Mouse (Mus musculus): ENCODE results near the gene Vps8. TPM values are rescaled to one million over a fixed set of nuclear protein-coding genes. Genes with fewer than 3 reads are reported as not detected.

Gene Vps8
- total RNA-seq, 2 experiments from 2014 or later = 7.7 to 7.8 TPM

DNA sequence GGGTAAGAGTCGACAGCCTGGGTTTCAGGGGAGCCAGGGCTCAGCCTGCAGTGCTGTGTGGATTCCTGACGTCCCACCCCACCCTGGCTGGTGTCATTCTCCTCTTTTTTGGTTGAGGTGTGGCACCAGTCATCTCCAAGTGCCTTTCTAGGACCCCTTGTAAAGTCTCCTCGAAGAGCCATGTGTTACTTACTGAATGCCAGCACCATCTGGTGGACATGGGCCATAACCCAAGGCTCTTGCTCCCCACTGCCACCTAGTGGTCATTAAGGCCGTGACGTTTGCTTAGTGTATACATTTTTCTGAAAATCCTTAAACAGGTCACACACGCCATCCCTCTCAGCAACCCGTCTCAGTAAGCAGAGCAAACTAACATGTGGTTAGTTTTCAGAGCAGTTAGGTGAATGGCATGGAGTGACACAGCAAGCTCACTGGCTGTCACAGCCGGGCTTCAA lies 10.3 kb upstream of the Vps8 start:
- Histone ChIP-seq H3K27ac (no peak overlapping the region), H3K4me3 (no peak overlapping the region)
- intact Hi-C loops (cut with DNase I) = loop anchor here (1.0 to 5.0 kb wide), 2 partner anchors 170 to 208 kb away; partner anchors contain the start of gene Ephb3
- DNase-seq = peak; percentile 73
- TF ChIP-seq CTCF (IDR thresholded peaks at IDR 0.05) = no peak; the same call in 1 of the 2 replicates

DNA sequence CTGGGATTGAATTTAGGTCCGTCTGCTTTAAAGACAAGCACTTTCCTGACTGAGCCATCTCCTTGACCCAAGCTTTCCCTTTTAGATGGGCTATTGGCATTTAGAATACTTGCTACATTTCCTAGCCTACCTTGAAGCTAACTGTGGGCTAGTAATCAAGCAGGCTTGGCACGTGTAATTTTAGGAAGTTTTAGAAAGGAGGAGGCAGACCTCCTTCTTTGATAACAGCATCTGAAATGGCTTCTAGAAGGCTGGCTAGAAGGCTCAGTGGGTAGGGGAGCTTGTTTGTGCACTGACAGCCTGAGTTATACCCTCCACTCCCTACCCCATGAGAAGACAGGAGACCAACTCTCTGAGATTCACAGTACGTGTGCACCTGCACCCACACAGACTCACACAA lies 9.1 kb upstream of the Vps8 start:
- H3K4me3 ChIP-seq = no peak overlapping the region
- TF ChIP-seq CTCF (IDR thresholded peaks at IDR 0.05) = no peak
- intact Hi-C loops (cut with DNase I) = loop anchor here (5.0 kb wide), 1 partner anchor 172 kb away; no protein-coding TSS in a partner anchor
- H3K27ac ChIP-seq = no peak overlapping the region
- no peak for DNase-seq

DNA sequence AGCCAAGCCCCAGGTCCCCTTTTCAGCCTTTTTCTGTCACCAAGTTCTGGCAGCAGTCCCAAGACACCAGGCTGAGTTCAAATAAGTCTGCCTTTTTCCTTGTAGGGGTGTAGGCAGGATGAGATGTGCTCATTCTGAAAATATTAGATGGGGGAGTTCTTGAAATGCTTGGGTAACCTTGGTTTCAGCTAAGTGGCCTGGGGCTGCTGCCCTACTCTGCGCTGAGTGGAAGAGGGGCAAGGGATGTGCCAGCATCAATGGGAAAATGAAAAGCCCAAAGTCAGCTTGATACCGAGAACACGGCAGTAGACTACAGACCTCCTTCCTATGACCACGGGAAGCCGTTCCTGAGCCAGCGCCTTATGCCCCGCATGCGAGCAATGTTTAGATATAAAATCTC lies 7.8 kb upstream of the Vps8 start:
- no peak overlapping the region for H3K4me3 ChIP-seq

DNA sequence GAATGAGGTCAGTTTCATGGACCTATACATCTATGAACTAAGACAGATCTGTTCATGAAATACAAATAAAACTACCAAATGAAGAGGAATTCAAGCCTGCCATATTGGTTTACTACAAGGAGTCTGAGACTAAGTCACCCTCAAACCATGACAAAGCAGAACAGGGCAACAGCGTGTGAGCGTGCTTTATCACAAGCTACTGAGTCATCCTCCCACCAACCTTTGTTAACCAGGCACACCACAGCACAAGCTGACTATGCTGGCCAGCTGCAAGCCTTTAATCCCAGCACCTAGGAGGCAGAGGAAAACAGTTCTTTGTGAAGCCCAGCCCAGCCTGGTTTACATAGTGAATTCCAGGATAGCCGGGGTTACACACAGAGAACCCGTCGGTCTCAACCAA lies 4.9 kb upstream of the Vps8 start:
- TF ChIP-seq CTCF (IDR thresholded peaks at IDR 0.05) = no peak
- no peak for DNase-seq
- no peak overlapping the region for H3K27ac ChIP-seq
- H3K4me3 ChIP-seq = no peak overlapping the region
- intact Hi-C loops (cut with DNase I) = no loop called here

More for the DNA sequence above, 7.8 kb upstream of the Vps8 start:
- DNase-seq = no peak
- intact Hi-C loops (cut with DNase I) = no loop called here
- TF ChIP-seq CTCF (IDR thresholded peaks at IDR 0.05) = no peak
- H3K27ac ChIP-seq = no peak overlapping the region

DNA sequence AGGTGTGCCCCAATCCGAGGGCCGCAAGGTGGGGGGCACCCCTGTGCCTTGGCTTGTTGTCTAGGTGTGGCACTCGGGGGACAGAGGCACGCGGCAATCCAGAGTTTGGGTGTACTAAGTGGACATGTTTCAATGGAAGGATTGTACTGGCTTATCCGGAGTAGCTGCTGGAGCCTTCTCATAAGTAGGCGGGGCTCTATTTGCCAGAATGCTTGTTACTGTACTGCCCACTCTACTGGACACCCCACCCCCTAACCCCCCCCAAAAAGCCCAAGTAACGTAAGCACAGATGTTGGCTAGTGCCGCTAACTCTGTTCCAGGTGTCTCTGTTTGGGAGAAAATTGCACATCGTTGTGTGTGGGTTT lies 610 bp downstream of the Vps8 start:
- TF ChIP-seq CTCF (IDR thresholded peaks at IDR 0.05) = no peak; the same call in 1 of the 2 replicates
- Histone ChIP-seq H3K27ac (peak overlapping the region; percentile 95), H3K4me3 (peak overlapping the region; percentile 99)
- intact Hi-C loops (cut with DNase I) = no loop called here
- DNase-seq = no peak

DNA sequence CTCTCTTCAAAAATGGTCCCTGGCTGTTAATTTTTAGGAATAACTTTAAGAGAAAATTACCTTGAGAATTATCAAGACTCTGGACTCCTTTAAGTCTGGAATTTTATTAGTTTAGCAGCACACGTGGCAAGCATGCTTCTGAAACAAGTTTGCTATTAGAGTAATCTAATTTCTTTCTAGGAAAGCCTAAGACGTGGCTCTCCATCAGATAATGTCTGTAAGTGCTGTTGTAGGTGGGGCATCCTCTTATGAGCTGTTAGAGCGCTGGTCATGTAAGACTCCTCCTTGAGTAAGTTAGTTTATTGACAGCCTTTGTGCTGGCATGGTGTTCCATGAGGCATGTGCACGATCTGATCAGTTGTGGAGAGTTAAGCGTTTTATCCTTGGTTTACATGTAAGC lies 5.2 kb downstream of the Vps8 start:
- Histone ChIP-seq H3K4me3 (no peak overlapping the region), H3K27ac (no peak overlapping the region)
- intact Hi-C loops (cut with DNase I) = no loop called here
- TF ChIP-seq CTCF (IDR thresholded peaks at IDR 0.05) = no peak
- no peak for DNase-seq

DNA sequence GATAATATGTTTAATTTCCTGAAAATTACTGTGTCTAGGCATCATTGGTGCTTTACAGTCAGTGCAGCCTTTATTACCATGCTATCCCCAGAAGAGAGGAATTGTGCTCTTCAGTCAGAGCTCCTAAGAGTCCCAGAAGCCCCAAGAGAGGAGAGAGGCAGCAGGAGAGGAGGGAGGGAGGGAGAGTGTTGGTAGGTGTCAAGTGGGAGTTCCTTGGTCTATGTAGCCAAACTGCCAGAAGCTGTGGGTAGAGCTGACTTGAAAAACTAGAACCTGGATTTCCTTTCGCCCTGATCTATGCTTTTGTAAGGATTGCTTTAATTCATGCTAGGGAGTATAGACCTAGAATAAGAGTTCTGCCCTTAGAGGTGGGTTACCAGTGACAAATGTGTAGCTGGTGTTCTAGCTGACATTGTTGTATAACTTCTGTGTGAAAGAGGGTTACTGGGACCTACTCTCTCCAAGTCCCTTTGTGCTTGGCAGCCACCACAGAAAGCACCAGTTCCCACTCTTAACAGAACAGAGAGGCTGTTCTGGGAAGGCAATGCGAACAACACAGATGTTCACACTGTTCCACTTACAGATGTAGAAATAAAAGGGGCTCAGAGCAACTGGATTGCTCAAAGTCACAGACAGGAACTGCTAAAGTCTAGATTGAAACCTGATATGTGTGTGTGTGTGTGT lies 7.6 kb downstream of the Vps8 start:
- no peak for DNase-seq
- TF ChIP-seq CTCF (IDR thresholded peaks at IDR 0.05) = no peak
- intact Hi-C loops (cut with DNase I) = no loop called here
- H3K27ac ChIP-seq = no peak overlapping the region
- no peak overlapping the region for H3K4me3 ChIP-seq

DNA sequence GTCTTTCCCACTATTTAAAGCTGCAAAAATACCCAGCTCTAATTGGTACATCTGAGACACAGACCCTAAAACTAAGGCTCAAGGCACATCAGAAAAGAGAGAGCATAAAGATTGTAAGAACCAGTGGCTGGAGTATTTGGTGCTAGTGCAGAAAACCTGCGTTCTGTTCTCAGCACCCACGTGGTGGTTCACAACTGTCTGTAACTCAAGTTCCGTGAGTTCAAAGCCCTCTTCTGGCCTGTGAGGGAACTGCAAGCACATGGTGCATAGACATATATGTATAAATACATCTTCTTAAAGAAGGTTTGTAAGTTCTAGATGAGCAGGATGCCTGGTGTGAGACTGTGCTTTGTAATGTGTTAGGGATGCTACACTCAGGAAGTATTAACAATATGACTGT lies 8.7 kb downstream of the Vps8 start:
- H3K27ac ChIP-seq = no peak overlapping the region
- H3K4me3 ChIP-seq = no peak overlapping the region
- intact Hi-C loops (cut with DNase I) = no loop called here
- TF ChIP-seq CTCF (IDR thresholded peaks at IDR 0.05) = no peak; the same call in 1 of the 2 replicates
- no peak for DNase-seq

DNA sequence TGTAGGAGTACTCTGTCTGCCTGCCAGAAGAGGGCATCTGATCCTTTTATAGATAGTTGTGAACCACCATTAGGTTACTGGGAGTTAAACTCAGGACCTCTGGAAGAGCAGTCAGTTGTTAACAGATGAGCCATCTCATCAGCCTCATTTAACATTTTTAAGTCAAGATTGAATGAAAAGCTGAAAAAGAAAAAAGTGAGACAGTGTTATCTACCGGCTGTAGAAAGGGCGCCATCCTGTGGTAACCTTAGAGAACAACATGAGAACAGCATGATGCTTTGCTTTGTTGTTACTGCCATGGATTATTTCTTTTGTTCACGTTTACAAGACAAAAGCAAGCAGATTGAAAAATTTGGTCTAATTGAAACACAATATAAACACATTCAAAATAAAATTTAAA lies 10.6 kb downstream of the Vps8 start:
- Histone ChIP-seq H3K27ac (no peak overlapping the region), H3K4me3 (no peak overlapping the region)
- TF ChIP-seq CTCF (IDR thresholded peaks at IDR 0.05) = peak; percentile 39
- intact Hi-C loops (cut with DNase I) = no loop called here
- DNase-seq = no peak

DNA sequence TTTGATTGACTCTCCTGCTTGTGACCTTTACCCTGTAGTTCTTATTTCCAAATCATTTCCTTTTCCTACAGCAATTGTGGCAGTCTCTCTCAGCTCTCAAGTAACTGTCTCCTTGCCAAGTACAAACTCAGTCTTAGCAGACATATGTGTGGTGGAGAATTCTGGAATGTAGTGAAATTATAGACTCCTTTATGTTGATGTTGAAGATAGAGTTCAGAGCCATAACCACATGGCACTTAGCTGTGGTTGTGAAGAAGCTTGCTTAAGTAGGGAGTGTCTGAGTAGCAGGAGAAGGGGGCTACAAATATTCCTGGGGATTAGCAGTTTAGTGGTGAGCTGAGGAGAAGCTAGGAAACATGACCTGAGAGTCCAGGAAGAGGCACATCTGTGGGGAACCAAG lies 18.1 kb downstream of the Vps8 start:
- no peak for TF ChIP-seq CTCF (IDR thresholded peaks at IDR 0.05)
- DNase-seq = no peak
- Histone ChIP-seq H3K4me3 (no peak overlapping the region), H3K27ac (no peak overlapping the region)
- intact Hi-C loops (cut with DNase I) = no loop called here

DNA sequence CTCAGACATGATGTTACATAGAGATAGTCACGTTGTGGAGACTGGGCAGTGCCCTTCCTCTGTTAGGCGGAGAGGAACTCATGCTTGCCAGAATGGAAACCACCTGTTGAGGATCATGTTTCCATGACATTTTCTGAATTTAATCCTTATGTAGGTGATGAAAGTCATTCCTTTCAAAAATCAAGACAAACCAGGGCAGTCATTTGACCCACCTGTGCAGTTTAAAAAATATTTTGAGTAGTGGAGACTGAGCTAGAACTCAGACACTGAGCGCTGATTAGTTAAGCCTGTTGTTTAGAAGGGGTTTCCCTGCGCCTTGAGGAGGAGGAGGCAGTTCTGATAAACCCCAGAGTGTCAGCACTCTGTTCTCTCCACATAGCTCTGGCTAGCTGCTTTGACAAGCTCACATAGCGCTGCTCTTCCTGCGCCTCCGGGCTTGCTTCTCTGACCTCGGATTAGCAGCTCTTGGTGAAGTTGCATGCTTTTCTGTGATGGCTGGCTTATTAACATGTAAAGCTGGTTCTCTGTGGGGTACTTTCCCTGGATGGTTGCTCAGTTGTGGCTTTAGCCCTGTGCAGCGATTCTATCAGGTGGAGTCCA lies 22.2 kb downstream of the Vps8 start:
- intact Hi-C loops (cut with DNase I) = no loop called here
- H3K27ac ChIP-seq = no peak overlapping the region
- no peak for DNase-seq
- H3K4me3 ChIP-seq = no peak overlapping the region
- TF ChIP-seq CTCF (IDR thresholded peaks at IDR 0.05) = no peak

DNA sequence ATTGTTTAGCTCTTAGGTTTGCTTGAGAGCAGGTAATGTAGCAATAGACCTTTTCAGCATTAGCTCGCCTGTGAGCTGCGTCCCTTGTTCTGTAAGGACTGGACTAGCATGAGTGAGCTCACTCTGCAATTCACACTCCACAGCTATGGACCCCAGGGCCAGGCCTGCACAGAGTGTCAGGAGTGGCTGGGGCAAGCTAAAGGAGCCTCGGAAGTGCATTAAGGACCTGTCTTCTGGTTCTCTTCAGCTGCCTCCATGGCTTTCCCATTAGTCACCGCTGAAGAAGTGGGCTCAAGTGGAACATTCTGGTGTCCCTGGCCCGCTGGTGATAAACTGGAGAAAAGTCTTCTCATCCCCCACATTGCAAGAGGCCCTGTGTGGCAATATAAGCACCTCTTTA lies 24.5 kb downstream of the Vps8 start:
- H3K27ac ChIP-seq = no peak overlapping the region
- intact Hi-C loops (cut with DNase I) = no loop called here
- TF ChIP-seq CTCF (IDR thresholded peaks at IDR 0.05) = no peak
- H3K4me3 ChIP-seq = no peak overlapping the region
- DNase-seq = no peak

DNA sequence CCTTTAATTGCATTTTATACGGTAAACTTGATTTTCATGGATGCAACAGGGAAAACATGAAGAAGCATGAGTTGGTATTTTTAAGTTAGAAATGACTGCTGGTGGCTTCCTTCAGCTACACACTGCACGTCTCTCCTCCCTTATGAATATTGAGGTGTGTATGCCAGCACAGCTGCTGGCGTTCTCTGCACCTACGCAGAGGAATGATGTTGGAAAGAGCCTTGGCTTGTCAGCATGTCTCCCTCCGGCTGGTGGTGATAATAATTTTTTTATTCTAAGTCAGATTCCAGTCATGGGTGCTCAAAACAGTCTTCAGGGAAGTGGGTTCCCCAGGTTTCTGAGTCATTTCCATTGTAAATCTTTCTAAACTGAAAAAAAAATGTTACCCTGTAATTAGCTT lies 25.5 kb downstream of the Vps8 start:
- H3K4me3 ChIP-seq = no peak overlapping the region
- TF ChIP-seq CTCF (IDR thresholded peaks at IDR 0.05) = no peak
- intact Hi-C loops (cut with DNase I) = no loop called here
- H3K27ac ChIP-seq = no peak overlapping the region
- DNase-seq = no peak

DNA sequence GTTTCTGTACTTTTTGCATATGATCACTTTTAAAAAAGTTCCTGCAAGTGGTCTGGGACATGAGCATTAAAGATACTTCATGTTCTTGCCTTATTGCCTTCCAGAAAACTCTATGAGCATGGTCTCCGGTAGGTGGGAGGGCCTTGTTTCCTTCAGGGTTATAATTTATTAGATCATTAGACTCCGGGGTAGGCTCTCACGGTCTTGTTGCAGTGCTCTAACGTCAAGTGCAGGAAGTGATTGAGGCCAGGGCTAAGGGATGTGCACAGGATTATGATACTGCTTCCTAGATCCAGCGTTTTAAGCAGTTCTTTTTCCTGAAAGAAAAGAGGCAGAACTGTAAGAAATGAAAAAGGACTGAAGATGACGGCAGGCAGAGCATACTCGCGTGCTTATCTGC lies 27.0 kb downstream of the Vps8 start:
- intact Hi-C loops (cut with DNase I) = no loop called here

More for the DNA sequence above, 27.0 kb downstream of the Vps8 start:
- Histone ChIP-seq H3K27ac (no peak overlapping the region), H3K4me3 (no peak overlapping the region)
- DNase-seq = no peak
- TF ChIP-seq CTCF (IDR thresholded peaks at IDR 0.05) = no peak
